Mouse (Mus musculus) lung, postnatal 0 days (tissue): ENCODE measurements at regions not wholly inside any gene's neighbourhood (a gene's known extent, or its start where the extent isn't known, plus 50 kb on each side); places are given as distances from the start of the nearest gene placed in this dataset.

ENCODE experiments used
- CTCF ChIP-seq: IDR thresholded peaks from 2 replicates; pipeline ENCODE4 v1.5.1; 2016; ENCODE audit warnings: antibody characterized with exemption, mild to moderate bottlenecking
- EP300 ChIP-seq: IDR thresholded peaks from 2 replicates; pipeline ENCODE4 v1.6.1; 2016; ENCODE audit warnings: antibody characterized with exemption, mild to moderate bottlenecking, control low read depth

DNA sequence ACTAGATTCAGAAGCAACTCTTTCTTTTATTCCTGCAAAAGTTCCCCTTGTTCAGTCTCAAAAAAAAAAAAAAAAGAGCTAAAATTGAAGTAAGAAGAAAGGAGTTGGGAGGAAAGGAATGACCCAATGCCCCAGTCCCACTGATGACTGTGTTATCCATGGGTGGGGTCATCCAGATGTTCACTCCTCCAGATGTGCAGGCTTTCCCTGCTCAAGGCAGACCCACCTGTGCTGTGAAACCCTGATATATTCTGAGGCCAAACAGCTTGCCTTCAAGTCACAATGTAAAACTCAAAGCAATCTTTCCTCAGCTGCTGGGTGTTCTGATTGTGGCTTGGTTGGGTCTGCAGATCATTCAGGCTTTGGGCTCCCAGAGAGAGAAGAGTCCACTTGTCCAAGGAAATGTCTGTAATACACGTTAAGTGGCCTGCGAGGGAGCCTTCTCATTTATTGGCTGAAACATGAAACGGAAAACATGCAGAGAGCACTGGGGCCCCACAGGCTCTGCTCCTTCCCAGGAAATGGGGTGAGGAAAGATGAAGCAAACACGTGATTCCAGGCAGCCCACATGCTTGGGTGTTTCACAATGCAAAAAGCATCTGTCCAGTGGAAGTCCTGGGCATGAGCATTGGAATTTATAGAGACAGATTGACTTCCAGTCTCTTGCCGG is 296.6 kb downstream of the Nuak1 start:
- TF ChIP-seq CTCF (no peak), EP300 (peak; percentile 68; the same call in 1 of the 2 replicates)
